In genomic region chr9:30833836-30834564, GRCm38 (mm10) we compare ENCODE assay signal across 16 mouse cellular contexts.
DNase-seq lines count a peak whose midpoint lies in the region; ATAC-seq and TF ChIP-seq lines count a peak whose summit lies in the region.
"Had no signal": no experiment of that assay in that cellular context is flagged by ENCODE, and none has a peak within 500 bp of the region (broad histone marks: within the 10 kb centered on the region; RNA-seq: fewer than 3 reads in every experiment).

No protein-coding gene starts in this region.

- no peak overlapping the region for H3K4me2 ChIP-seq in hindbrain, embryonic 12.5 days (replicated peaks)
- no peak overlapping the region for H3K4me2 ChIP-seq in hindbrain, postnatal 0 days (ENCODE audit: low read depth, low read length)
- H3K4me2 ChIP-seq in lung, embryonic 14.5 days: no peak overlapping the region
- H3K4me2 ChIP-seq in intestine, postnatal 0 days (replicated peaks; ENCODE audit: low read depth): no peak overlapping the region
- H3K4me2 ChIP-seq: heart, embryonic 13.5 days; midbrain, embryonic 15.5 days had no signal

- no peaks in the 10 kb centered on the region for H3K27me3 ChIP-seq in hindbrain, embryonic 12.5 days
- H3K27me3 ChIP-seq in hindbrain, postnatal 0 days (ENCODE audit: insufficient read depth, low read length): no peaks in the 10 kb centered on the region
- no peaks in the 10 kb centered on the region for H3K27me3 ChIP-seq in lung, embryonic 14.5 days (ENCODE audit: insufficient read depth, low read length)
- 0 out of 2 replicates have a peak, but pooled peaks cover 3% of the 10 kb centered on the region for H3K27me3 ChIP-seq in intestine, postnatal 0 days (replicated peaks; ENCODE audit: control insufficient read depth, insufficient read depth, low read length)
- H3K27me3 ChIP-seq: heart, embryonic 13.5 days; midbrain, embryonic 15.5 days had no signal

- H3K9ac ChIP-seq in hindbrain, embryonic 12.5 days: no peak overlapping the region
- no peak overlapping the region for H3K9ac ChIP-seq in hindbrain, postnatal 0 days (replicated peaks; ENCODE audit: low read length)
- H3K9ac ChIP-seq in lung, embryonic 14.5 days: no peak overlapping the region
- no peak overlapping the region for H3K9ac ChIP-seq in intestine, postnatal 0 days (ENCODE audit: low read depth, low read length)
- H3K9ac ChIP-seq: heart, embryonic 13.5 days; liver, embryonic 14.5 days; midbrain, embryonic 15.5 days had no signal

- ATAC-seq in hindbrain, embryonic 12.5 days (ENCODE audit: low FRiP score): no peak
- ATAC-seq in hindbrain, postnatal 0 days: no peak
- ATAC-seq in lung, embryonic 14.5 days (ENCODE audit: insufficient read depth): peak; percentile 81
- ATAC-seq in intestine, postnatal 0 days: no peak
- ATAC-seq: midbrain, embryonic 15.5 days had no signal

- peak overlapping the region; percentile 67 for H3K27ac ChIP-seq in hindbrain, embryonic 12.5 days
- H3K27ac ChIP-seq in hindbrain, postnatal 0 days: no peak overlapping the region
- H3K27ac ChIP-seq in lung, embryonic 14.5 days (ENCODE audit: low read depth): peak overlapping the region; percentile 69
- no peak overlapping the region for H3K27ac ChIP-seq in intestine, postnatal 0 days (ENCODE audit: low read depth, low read length)
- H3K27ac ChIP-seq: heart, embryonic 13.5 days; liver, embryonic 14.5 days; midbrain, embryonic 15.5 days had no signal

- H3K36me3 ChIP-seq in hindbrain, embryonic 12.5 days: no peaks in the 10 kb centered on the region
- no peaks in the 10 kb centered on the region for H3K36me3 ChIP-seq in hindbrain, postnatal 0 days (ENCODE audit: insufficient read depth, low read length)
- H3K36me3 ChIP-seq in lung, embryonic 14.5 days (ENCODE audit: insufficient read depth): no peaks in the 10 kb centered on the region
- no peaks in the 10 kb centered on the region for H3K36me3 ChIP-seq in intestine, postnatal 0 days (ENCODE audit: control insufficient read depth, insufficient read depth)
- H3K36me3 ChIP-seq: heart, embryonic 13.5 days; midbrain, embryonic 15.5 days had no signal

- no peak for TF ChIP-seq CTCF in hindbrain, postnatal 0 days (IDR thresholded peaks at IDR 0.05; ENCODE audit: low read depth)
- no peak for TF ChIP-seq CTCF in lung, embryonic 14.5 days (IDR thresholded peaks at IDR 0.05; ENCODE audit: low read depth)
- no peak for TF ChIP-seq CTCF in intestine, postnatal 0 days (IDR thresholded peaks at IDR 0.05; ENCODE audit: low read depth)

- H3K9me3 ChIP-seq in hindbrain, embryonic 12.5 days (replicated peaks): no peaks in the 10 kb centered on the region
- H3K9me3 ChIP-seq in hindbrain, postnatal 0 days (ENCODE audit: low read length): no peaks in the 10 kb centered on the region
- H3K9me3 ChIP-seq in lung, embryonic 14.5 days (ENCODE audit: low read depth, low read length): no peaks in the 10 kb centered on the region
- H3K9me3 ChIP-seq in intestine, postnatal 0 days (ENCODE audit: control insufficient read depth): no peaks in the 10 kb centered on the region
- H3K9me3 ChIP-seq: heart, embryonic 13.5 days; midbrain, embryonic 15.5 days had no signal

- H3K4me1 ChIP-seq in hindbrain, embryonic 12.5 days: peaks cover 3% of the 10 kb centered on the region; the same call in 1 of the 2 replicates
- no peaks in the 10 kb centered on the region for H3K4me1 ChIP-seq in hindbrain, postnatal 0 days (ENCODE audit: insufficient read depth, low read length)
- peaks cover 13% of the 10 kb centered on the region; the same call in 1 of the 2 replicates for H3K4me1 ChIP-seq in lung, embryonic 14.5 days (ENCODE audit: insufficient read depth)
- H3K4me1 ChIP-seq in intestine, postnatal 0 days (replicated peaks; ENCODE audit: control insufficient read depth, insufficient read depth, low read length): no peaks in the 10 kb centered on the region
- H3K4me1 ChIP-seq: midbrain, embryonic 15.5 days had no signal

- DNase-seq in hindbrain, postnatal 0 days (ENCODE audit: low spot score): no peak
- DNase-seq in retina, postnatal 1 day: peak; percentile 56
- no peak for DNase-seq in retina, embryonic 14.5 days (ENCODE audit: low spot score)
- peak; percentile 81 for DNase-seq in lung, embryonic 14.5 days
- DNase-seq in testis, postnatal 14 days (ENCODE audit: low spot score): peak; percentile 19
- DNase-seq in spleen, postnatal 36 days (ENCODE audit: low spot score in 2 of 2): no peak
- DNase-seq: adrenal gland, postnatal 14 days; cerebellum, adult 11-12 months; layer of hippocampus, postnatal 36 days; spleen, adult 18-20 months; thymus, postnatal 14 days had no signal

- 83% methylated on average over 15 of the region's 15 CpGs for WGBS in hindbrain, embryonic 12.5 days
- WGBS in hindbrain, postnatal 0 days: 87% methylated on average over 15 of the region's 15 CpGs
- WGBS in lung, embryonic 14.5 days: 52% methylated on average over 15 of the region's 15 CpGs
- 86% methylated on average over 15 of the region's 15 CpGs for WGBS in intestine, postnatal 0 days

- H3K4me3 ChIP-seq in hindbrain, embryonic 12.5 days: no peak overlapping the region
- H3K4me3 ChIP-seq in hindbrain, postnatal 0 days (ENCODE audit: low read length): no peak overlapping the region
- H3K4me3 ChIP-seq in lung, embryonic 14.5 days (ENCODE audit: low read depth, low read length): no peak overlapping the region
- no peak overlapping the region for H3K4me3 ChIP-seq in intestine, postnatal 0 days (ENCODE audit: low read depth, low read length)
- H3K4me3 ChIP-seq: heart, embryonic 13.5 days; midbrain, embryonic 15.5 days had no signal

Comparison
In these comparisons a context has a peak if more than half of its experiments do, and no peak if none do; other contexts are left out.
1. H3K27ac ChIP-seq: peak in hindbrain, embryonic 12.5 days (single experiment) and lung, embryonic 14.5 days (single experiment); none in hindbrain, postnatal 0 days (single experiment) and intestine, postnatal 0 days (single experiment).
2. DNase-seq: peak in retina, postnatal 1 day (single experiment), lung, embryonic 14.5 days (single experiment) and testis, postnatal 14 days (single experiment); none in hindbrain, postnatal 0 days (single experiment), retina, embryonic 14.5 days (single experiment) and spleen, postnatal 36 days (0 of 2).